Mouse (Mus musculus) kidney, embryonic 15.5 days (tissue): Measurements from ENCODE around the gene Fat3. TPM values are rescaled to one million over a fixed set of nuclear protein-coding genes. Genes with fewer than 3 reads are reported as not detected.

Experiments used
- ATAC-seq: fragments of 200-750 bp; cut with Nextera tagmentation; replicated peaks from 2 replicates; pipeline ENCODE4 v1.8.0; 2017; ENCODE audit warnings: moderate TSS enrichment; ENCODE audit not compliant: low FRiP score
- H3K27ac ChIP-seq: fragments of 300-500 bp; sonication (generic); 2 replicates; pipeline ENCODE4 v1.5.1; 2015; ENCODE audit warnings: mild to moderate bottlenecking, inconsistent platforms
- H3K27me3 ChIP-seq: fragments of 300-500 bp; sonication (generic); 2 replicates; pipeline ENCODE4 v1.6.1; 2015; ENCODE audit warnings: inconsistent platforms
- H3K36me3 ChIP-seq: fragments of 300-500 bp; sonication (generic); 2 replicates; pipeline ENCODE4 v1.6.1; 2015; ENCODE audit warnings: inconsistent platforms
- H3K4me1 ChIP-seq: fragments of 300-500 bp; sonication (generic); 2 replicates; pipeline ENCODE4 v1.6.1; 2015; ENCODE audit warnings: inconsistent platforms
- H3K4me2 ChIP-seq: fragments of 300-500 bp; sonication (generic); 2 replicates; pipeline ENCODE4 v1.6.1; 2015; ENCODE audit warnings: moderate library complexity, mild to moderate bottlenecking, inconsistent platforms
- H3K4me3 ChIP-seq: fragments of 300-500 bp; sonication (generic); replicated peaks from 2 replicates; pipeline ENCODE4 v1.5.1; 2015; ENCODE audit warnings: mild to moderate bottlenecking, inconsistent platforms
- H3K9ac ChIP-seq: fragments of 300-500 bp; sonication (generic); 2 replicates; pipeline ENCODE4 v1.6.1; 2015; ENCODE audit warnings: mild to moderate bottlenecking, inconsistent platforms
- H3K9me3 ChIP-seq: fragments of 300-500 bp; sonication (generic); replicated peaks from 2 replicates; pipeline ENCODE4 v1.6.1; 2016; ENCODE audit warnings: inconsistent platforms
- WGBS: fragments of 180-500 bp; shearing (Covaris S2); methylation state at CpG from one replicate; pipeline ENCODE4 v1.1.7; 2015; ENCODE audit warnings: mixed read lengths; 5-methylcytosine and 5-hydroxymethylcytosine counted together
- polyA plus RNA-seq: library from polyadenylated mRNA; unstranded; fragments of >200 nt; fragmentation: Nextera tagmentation; extraction: Ambion mirVana; gene quantifications from 2 replicates; pipeline ENCODE4 v1.2.1, GENCODE M21; 2015

The Fat3 gene
- polyA plus RNA-seq, 1 experiment from 2014 or later = 3.3 TPM

DNA sequence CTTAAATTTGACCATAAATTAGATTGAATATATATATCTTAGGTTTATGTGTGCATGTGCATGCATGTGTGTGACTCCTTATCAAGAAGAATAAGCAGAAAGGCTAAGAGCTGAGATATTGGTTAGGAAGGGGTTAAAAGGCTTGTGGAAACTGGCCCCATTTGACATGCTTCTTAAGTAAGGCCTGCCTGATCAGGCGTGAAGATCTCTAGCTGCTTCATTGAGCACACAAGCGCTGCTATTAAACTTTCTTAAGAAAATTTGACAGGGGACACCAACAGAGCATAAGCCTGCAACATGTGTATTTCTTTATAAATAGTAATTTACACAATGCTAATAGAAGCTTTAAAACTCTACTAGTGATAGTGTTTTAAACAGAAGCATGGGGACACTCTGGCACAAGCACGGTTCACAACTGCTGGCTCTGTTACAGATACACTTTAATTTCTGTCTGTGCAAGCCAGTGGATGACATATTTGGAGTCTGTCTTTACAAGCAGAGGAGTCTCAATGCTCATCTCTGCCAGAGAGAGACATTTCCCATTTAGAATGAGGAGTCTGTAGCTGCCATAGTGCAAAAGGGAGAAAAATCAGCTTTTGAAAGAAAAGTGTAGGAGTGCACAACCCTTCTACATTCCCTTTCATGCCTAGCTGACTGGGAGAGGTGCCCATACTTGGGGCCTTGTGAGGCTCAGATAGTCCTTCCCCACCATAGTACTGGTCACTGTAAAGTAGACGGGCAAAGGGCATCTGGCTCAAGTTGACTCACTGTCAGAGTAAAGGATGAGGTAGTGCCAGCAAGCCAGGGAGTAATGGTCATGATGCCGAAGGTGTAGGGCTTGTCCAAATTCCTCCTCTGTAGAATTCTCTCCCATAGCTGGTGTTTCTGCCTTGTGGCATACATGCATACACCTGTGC, 408.8 kb downstream of the Fat3 start:
- ATAC-seq = peak; percentile 73
- Histone ChIP-seq H3K4me3 (no peak overlapping the region), H3K9ac (no peak overlapping the region), H3K27me3 (no peaks in the 10 kb centered on the region), H3K4me1 (peaks cover 17% of the 10 kb centered on the region), H3K36me3 (no peaks in the 10 kb centered on the region), H3K9me3 (no peaks in the 10 kb centered on the region), H3K27ac (peak overlapping the region; percentile 60; the same call in 1 of the 2 replicates), H3K4me2 (no peak overlapping the region)
- whole genome bisulfite sequencing = 29% methylated on average over 5 of the region's 5 CpGs

DNA sequence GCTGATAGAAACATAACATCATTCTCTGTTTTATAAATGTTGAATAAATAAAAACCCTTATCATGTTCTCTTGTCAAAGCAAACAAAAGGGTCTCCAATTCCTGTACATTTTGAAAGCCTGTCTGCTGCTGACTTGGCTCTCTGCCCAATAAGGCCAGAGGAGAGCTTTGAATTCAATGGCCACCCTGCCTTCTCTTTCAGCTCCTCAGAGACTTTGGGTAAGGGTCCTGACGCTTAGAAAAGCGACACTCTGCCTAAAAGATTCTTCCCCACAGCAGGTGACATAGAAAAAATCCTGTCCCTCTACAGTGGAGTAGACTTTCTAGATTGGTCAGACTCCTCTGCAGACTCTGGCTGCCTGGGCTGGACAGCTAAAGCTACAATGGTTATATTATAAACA, 421.8 kb downstream of the Fat3 start:
- Histone ChIP-seq H3K4me1 (no peaks in the 10 kb centered on the region), H3K27ac (no peak overlapping the region), H3K27me3 (no peaks in the 10 kb centered on the region), H3K4me2 (no peak overlapping the region), H3K9me3 (no peaks in the 10 kb centered on the region), H3K36me3 (no peaks in the 10 kb centered on the region), H3K9ac (no peak overlapping the region), H3K4me3 (no peak overlapping the region)
- WGBS = 47% methylated on average over 2 of the region's 2 CpGs
- no peak for ATAC-seq

GRCm38 (mm10) chr9:16074664-16075063, 426.4 kb downstream of the Fat3 start:
- Histone ChIP-seq H3K4me2 (no peak overlapping the region), H3K9me3 (no peaks in the 10 kb centered on the region), H3K4me1 (no peaks in the 10 kb centered on the region), H3K36me3 (no peaks in the 10 kb centered on the region), H3K9ac (no peak overlapping the region), H3K27me3 (no peaks in the 10 kb centered on the region), H3K4me3 (no peak overlapping the region), H3K27ac (no peak overlapping the region)
- no peak for ATAC-seq
- WGBS = 53% methylated on average over 2 of the region's 2 CpGs

DNA sequence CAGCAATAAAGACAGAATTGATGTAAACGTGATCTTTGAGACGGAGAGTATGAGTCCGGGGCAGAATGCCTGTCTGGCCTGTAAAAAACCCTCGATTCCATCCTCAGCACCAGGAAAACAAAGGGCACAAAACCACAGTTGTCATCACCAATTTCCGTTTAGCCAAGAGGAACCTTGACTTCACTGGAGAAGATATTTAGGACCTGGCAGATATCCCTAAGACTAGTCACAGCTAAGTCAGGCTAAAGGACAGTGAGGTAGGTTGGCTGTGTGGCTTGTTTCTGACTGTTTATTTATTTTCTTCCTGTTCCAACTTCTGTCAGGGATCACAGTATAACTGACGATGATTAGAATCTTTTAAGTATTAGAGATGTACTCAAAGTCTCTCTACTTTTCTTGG, 427.0 kb downstream of the Fat3 start:
- no peaks in the 10 kb centered on the region for H3K36me3 ChIP-seq
- no peaks in the 10 kb centered on the region for H3K27me3 ChIP-seq
- H3K27ac ChIP-seq = no peak overlapping the region
- WGBS = 67% methylated on average over 6 of the region's 6 CpGs
- no peaks in the 10 kb centered on the region for H3K4me1 ChIP-seq
- no peak for ATAC-seq
- no peak overlapping the region for H3K9ac ChIP-seq
- H3K9me3 ChIP-seq = no peaks in the 10 kb centered on the region
- H3K4me2 ChIP-seq = no peak overlapping the region
- no peak overlapping the region for H3K4me3 ChIP-seq

- Histone ChIP-seq H3K4me3 (no peak overlapping the region), H3K36me3 (no peaks in the 10 kb centered on the region), H3K4me1 (no peaks in the 10 kb centered on the region), H3K4me2 (no peak overlapping the region), H3K27me3 (no peaks in the 10 kb centered on the region), H3K27ac (no peak overlapping the region), H3K9ac (no peak overlapping the region), H3K9me3 (no peaks in the 10 kb centered on the region)
- 79% methylated on average over 4 of the region's 4 CpGs for WGBS
- ATAC-seq = no peak
Observed at GRCm38 (mm10) chr9:16063447-16063846, 437.6 kb downstream of the Fat3 start.

- H3K27me3 ChIP-seq = no peaks in the 10 kb centered on the region
- no peaks in the 10 kb centered on the region for H3K9me3 ChIP-seq
- H3K4me2 ChIP-seq = no peak overlapping the region
- no peak overlapping the region for H3K4me3 ChIP-seq
- no peak for ATAC-seq
- no peak overlapping the region for H3K27ac ChIP-seq
- no peaks in the 10 kb centered on the region for H3K36me3 ChIP-seq
- H3K4me1 ChIP-seq = no peaks in the 10 kb centered on the region
- no peak overlapping the region for H3K9ac ChIP-seq
Observed at GRCm38 (mm10) chr9:16062472-16062871, 438.6 kb downstream of the Fat3 start.

DNA sequence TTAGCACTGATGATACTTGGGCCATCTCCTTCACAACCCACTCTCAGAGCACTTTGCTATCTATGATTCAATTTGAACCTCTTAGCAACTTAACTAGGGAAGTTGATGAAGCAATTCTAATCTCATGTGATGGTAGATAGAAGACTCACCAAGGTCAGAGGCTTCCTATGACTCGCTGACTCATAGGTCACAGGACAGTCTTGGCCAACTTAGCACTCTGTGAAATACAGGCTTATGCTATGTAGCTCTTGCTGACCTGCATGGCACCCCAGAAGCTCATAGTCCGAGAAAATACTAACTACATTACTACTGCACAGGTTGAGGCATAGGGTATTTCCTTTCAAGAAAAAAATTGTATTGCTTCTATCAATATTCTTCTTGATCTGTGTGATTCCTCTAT, 454.4 kb downstream of the Fat3 start:
- Histone ChIP-seq H3K27ac (no peak overlapping the region), H3K36me3 (no peaks in the 10 kb centered on the region), H3K9ac (no peak overlapping the region), H3K4me2 (no peak overlapping the region), H3K4me1 (no peaks in the 10 kb centered on the region), H3K4me3 (no peak overlapping the region), H3K9me3 (no peaks in the 10 kb centered on the region), H3K27me3 (no peaks in the 10 kb centered on the region)
- no peak for ATAC-seq
- 84% methylated on average over 2 of the region's 2 CpGs for WGBS

- no peaks in the 10 kb centered on the region for H3K27me3 ChIP-seq
- WGBS = 41% methylated on average over 3 of the region's 3 CpGs
- ATAC-seq = no peak
- H3K9ac ChIP-seq = no peak overlapping the region
- H3K9me3 ChIP-seq = no peaks in the 10 kb centered on the region
- H3K4me1 ChIP-seq = no peaks in the 10 kb centered on the region
- H3K4me2 ChIP-seq = no peak overlapping the region
- no peak overlapping the region for H3K27ac ChIP-seq
- H3K4me3 ChIP-seq = no peak overlapping the region
- H3K36me3 ChIP-seq = no peaks in the 10 kb centered on the region
Observed at GRCm38 (mm10) chr9:16037375-16037774, 463.7 kb downstream of the Fat3 start.

DNA sequence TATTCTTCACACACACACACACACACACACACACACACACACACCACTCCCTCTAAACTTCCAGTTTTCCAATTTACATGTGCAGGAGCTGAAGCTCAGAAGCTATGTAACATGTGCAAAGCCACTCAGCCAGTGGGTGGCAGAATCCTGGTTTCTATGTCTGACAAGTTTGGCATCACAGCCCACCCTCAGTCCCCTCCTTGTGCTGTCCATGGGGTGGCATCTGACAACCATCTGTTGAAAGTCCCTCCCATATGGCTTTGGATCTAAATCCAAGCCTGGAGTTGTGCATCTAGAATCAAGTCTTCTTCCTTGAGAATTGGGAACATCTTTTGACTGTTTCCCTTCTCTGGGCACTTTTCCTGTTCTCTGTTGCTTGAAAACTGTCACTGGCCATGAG, 464.7 kb downstream of the Fat3 start:
- H3K27me3 ChIP-seq = no peaks in the 10 kb centered on the region

DNA sequence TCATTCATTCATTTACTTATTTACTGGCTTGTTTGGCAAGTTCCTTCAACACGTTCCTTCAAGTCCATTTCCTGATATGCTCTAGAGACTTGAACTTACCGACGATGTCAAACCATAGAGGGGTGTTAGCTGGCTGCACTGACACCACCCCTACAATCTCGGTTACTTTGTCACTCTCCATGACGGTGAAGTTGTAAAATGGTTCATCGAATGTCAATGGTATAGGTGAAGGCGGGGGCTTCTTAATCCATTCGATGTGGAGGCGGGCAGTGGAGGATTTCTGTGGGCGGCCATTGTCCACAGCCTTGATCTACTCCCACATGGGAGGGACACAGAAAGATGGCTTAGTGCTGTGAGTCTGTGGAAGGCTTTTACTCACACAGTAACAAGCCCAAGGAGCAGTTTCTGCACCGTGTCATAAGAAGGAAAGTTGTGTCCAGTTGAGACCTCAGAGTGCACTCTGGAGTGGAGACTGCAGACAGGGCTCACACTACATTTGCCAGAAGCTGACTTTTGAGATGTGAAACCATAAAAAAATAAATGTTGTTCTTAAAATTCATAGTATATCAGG, 471.3 kb downstream of the Fat3 start:
- Histone ChIP-seq H3K27me3 (no peaks in the 10 kb centered on the region), H3K27ac (no peak overlapping the region), H3K9ac (no peak overlapping the region), H3K4me2 (no peak overlapping the region), H3K4me3 (no peak overlapping the region), H3K36me3 (no peaks in the 10 kb centered on the region), H3K4me1 (peaks cover 9% of the 10 kb centered on the region; the same call in 1 of the 2 replicates), H3K9me3 (no peaks in the 10 kb centered on the region)
- 47% methylated on average over 11 of the region's 11 CpGs for WGBS
- peak; percentile 57; the same call in 1 of the 2 replicates for ATAC-seq

More for the DNA sequence above, 464.7 kb downstream of the Fat3 start:
- H3K9me3 ChIP-seq = no peaks in the 10 kb centered on the region
- no peak for ATAC-seq
- H3K4me3 ChIP-seq = no peak overlapping the region
- no peaks in the 10 kb centered on the region for H3K4me1 ChIP-seq
- H3K36me3 ChIP-seq = no peaks in the 10 kb centered on the region
- H3K4me2 ChIP-seq = no peak overlapping the region
- H3K9ac ChIP-seq = no peak overlapping the region
- H3K27ac ChIP-seq = no peak overlapping the region

DNA sequence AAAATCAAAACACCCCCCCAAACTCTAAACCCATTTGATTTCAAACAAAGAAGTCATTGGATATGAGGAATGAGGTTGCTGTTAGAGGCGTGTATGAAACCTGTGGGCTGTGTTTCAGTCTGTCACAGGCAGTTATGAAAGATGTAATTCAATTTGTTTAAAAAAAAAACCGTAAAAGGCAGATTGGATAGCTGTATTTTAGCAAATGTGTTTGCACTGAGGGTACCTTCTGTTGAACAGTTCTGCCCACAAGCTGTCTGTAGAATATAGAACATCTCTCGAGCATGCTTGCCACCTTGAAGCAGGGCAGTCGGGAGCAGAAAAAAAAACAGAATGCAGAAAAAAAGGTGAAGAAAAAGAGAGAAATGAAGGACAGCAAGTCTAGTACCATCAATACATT, 472.0 kb downstream of the Fat3 start:
- no peaks in the 10 kb centered on the region for H3K9me3 ChIP-seq
- ATAC-seq = no peak
- H3K4me1 ChIP-seq = peaks cover 9% of the 10 kb centered on the region; the same call in 1 of the 2 replicates
- no peak overlapping the region for H3K4me2 ChIP-seq
- H3K9ac ChIP-seq = no peak overlapping the region
- WGBS = 63% methylated on average over 4 of the region's 4 CpGs
- H3K27me3 ChIP-seq = no peaks in the 10 kb centered on the region
- H3K4me3 ChIP-seq = no peak overlapping the region
- H3K36me3 ChIP-seq = no peaks in the 10 kb centered on the region
- no peak overlapping the region for H3K27ac ChIP-seq

DNA sequence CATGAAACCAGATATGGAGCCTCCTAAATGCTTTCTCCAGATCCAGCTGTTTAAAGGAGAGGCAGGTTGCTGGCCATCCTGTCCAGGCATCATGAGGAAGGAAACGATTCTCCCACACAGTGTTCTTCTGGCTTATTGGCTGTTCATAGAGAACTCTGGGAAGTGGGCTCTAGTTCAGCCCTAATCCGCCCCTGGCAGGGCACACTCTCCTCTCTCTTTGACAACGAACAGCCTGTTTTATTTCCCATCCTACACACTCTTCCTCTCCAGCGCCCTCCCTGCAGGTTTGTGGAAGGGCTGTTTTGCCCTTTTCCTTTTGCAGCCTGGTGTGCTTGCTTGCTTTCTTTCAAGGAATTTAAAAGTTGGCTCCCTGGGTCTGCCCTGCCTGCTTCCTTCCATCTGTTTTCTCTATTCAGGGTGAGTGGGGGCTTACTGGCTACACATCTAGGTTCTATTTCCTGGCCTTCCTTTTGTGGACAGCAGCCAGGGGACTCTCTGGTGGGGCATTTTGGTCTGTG, 472.6 kb downstream of the Fat3 start:
- H3K4me3 ChIP-seq = no peak overlapping the region
- H3K36me3 ChIP-seq = no peaks in the 10 kb centered on the region
- WGBS = 23% methylated on average over 4 of the region's 4 CpGs
- H3K9ac ChIP-seq = no peak overlapping the region
- H3K4me1 ChIP-seq = peaks cover 9% of the 10 kb centered on the region; the same call in 1 of the 2 replicates
- peak overlapping the region; percentile 48 for H3K27ac ChIP-seq
- ATAC-seq = peak; percentile 65
- H3K4me2 ChIP-seq = no peak overlapping the region
- no peaks in the 10 kb centered on the region for H3K27me3 ChIP-seq
- H3K9me3 ChIP-seq = no peaks in the 10 kb centered on the region
